Mouse (Mus musculus) CH12.LX (cell line): ENCODE results near the gene Ppp1r9b. TPM values are rescaled to one million over a fixed set of nuclear protein-coding genes. Genes with fewer than 3 reads are reported as not detected.

Experiments used
- DNase-seq: peaks from one replicate; pipeline ENCODE4 v3.0.0-alpha.2; 2013; ENCODE audit errors: extremely low read depth
- H3K27ac ChIP-seq: 2 replicates; pipeline ENCODE4 v1.5.1; 2012; ENCODE audit warnings: low read depth, mild to moderate bottlenecking, control low read depth, moderate library complexity; ENCODE audit not compliant: insufficient read depth
- H3K27me3 ChIP-seq: replicated peaks from 2 replicates; pipeline ENCODE3; 2012; ENCODE audit warnings: inconsistent platforms
- H3K36me3 ChIP-seq, 2 experiments: replicated peaks in 1 of 2; 2 replicates each; pipeline versions ENCODE3 to v1.6.1; 2012; ENCODE audit warnings: inconsistent platforms in 1 of 2, low read length in 1 of 2, mild to moderate bottlenecking in 1 of 2, mixed read lengths in 1 of 2, moderate library complexity in 1 of 2; ENCODE audit not compliant: control insufficient read depth in 1 of 2, insufficient read depth in 1 of 2
- H3K4me1 ChIP-seq, 2 experiments: 2 replicates each; pipeline ENCODE4 v1.6.1; 2012; ENCODE audit warnings: inconsistent platforms in 1 of 2, moderate library complexity in 1 of 2; ENCODE audit not compliant: insufficient read depth in 2 of 2, control insufficient read depth in 1 of 2
- H3K4me2 ChIP-seq: 2 replicates; pipeline ENCODE4 v1.6.1; 2012; ENCODE audit warnings: low read depth, mild to moderate bottlenecking, control low read depth; ENCODE audit not compliant: poor library complexity, insufficient read depth, severe bottlenecking
- H3K4me3 ChIP-seq, 3 experiments: fragments of 150-350 bp in 1 of 3; sonication (generic) in 1 of 3; replicated peaks in 1 of 3; 2 replicates each; pipeline versions ENCODE3 to v1.5.1; 2011 to 2012; ENCODE audit warnings: low read depth in 2 of 3, low read length in 2 of 3, mild to moderate bottlenecking in 2 of 3, moderate library complexity in 2 of 3, control low read depth in 1 of 3, improper control_type of control experiment in 1 of 3, inconsistent platforms in 1 of 3, mixed read lengths in 1 of 3; ENCODE audit not compliant: poor library complexity in 1 of 3
- H3K79me2 ChIP-seq: replicated peaks from 2 replicates; pipeline ENCODE4 v1.6.1; 2012; ENCODE audit warnings: mild to moderate bottlenecking, moderate library complexity; ENCODE audit not compliant: control insufficient read depth, poor library complexity, insufficient read depth, severe bottlenecking; ENCODE audit errors: extremely low read depth
- H3K9ac ChIP-seq: 2 replicates; pipeline ENCODE4 v1.6.1; 2012; ENCODE audit warnings: low read depth, mild to moderate bottlenecking, control low read depth, moderate library complexity; ENCODE audit not compliant: insufficient read depth
- H3K9me3 ChIP-seq: replicated peaks from 2 replicates; pipeline ENCODE3; 2012; ENCODE audit warnings: low read length, inconsistent platforms, mixed read lengths
- BHLHE40 ChIP-seq: IDR thresholded peaks from 2 replicates; pipeline ENCODE4 v1.6.1; 2011; ENCODE audit warnings: mild to moderate bottlenecking, low read depth, low read length, improper control_type of control experiment
- CHD1 ChIP-seq: IDR thresholded peaks from 2 replicates; pipeline ENCODE4 v1.6.1; 2012; ENCODE audit warnings: low read depth, low read length, improper control_type of control experiment, inconsistent platforms
- CHD2 ChIP-seq: IDR thresholded peaks from 2 replicates; pipeline ENCODE4 v1.6.1; 2011; ENCODE audit warnings: low read length, improper control_type of control experiment
- CTCF ChIP-seq, 2 experiments: IDR thresholded peaks in 1 of 2; conservative IDR thresholded peaks in 1 of 2; 2 replicates each; pipeline ENCODE4 v1.5.1; 2011 to 2012; ENCODE audit warnings: low read depth in 2 of 2, low read length in 2 of 2, improper control_type of control experiment in 1 of 2, inconsistent platforms in 1 of 2, mild to moderate bottlenecking in 1 of 2, moderate library complexity in 1 of 2
- E2F4 ChIP-seq: IDR thresholded peaks from 2 replicates; pipeline ENCODE4 v1.6.1; 2011; ENCODE audit warnings: low read depth, low read length, improper control_type of control experiment; ENCODE audit not compliant: insufficient replicate concordance
- EP300 ChIP-seq: IDR thresholded peaks from 2 replicates; pipeline ENCODE4 v1.6.1; 2011; ENCODE audit warnings: low read length, improper control_type of control experiment
- ETS1 ChIP-seq: conservative IDR thresholded peaks from 2 replicates; pipeline ENCODE4 v1.6.1; 2012; ENCODE audit warnings: low read depth, mild to moderate bottlenecking, inconsistent platforms, low read length, improper control_type of control experiment, moderate library complexity
- HCFC1 ChIP-seq: IDR thresholded peaks from 2 replicates; pipeline ENCODE4 v1.6.1; 2012; ENCODE audit warnings: low read depth, mild to moderate bottlenecking, inconsistent platforms, low read length, improper control_type of control experiment
- JUN ChIP-seq: IDR thresholded peaks from 2 replicates; pipeline ENCODE4 v1.6.1; 2011; ENCODE audit warnings: low read depth, mild to moderate bottlenecking, low read length, improper control_type of control experiment, moderate library complexity; ENCODE audit not compliant: insufficient read depth
- MEF2A ChIP-seq: IDR thresholded peaks from 2 replicates; pipeline ENCODE4 v1.6.1; 2014; ENCODE audit warnings: low read depth, mild to moderate bottlenecking, inconsistent platforms, low read length, improper control_type of control experiment, borderline replicate concordance
- MYC ChIP-seq: IDR thresholded peaks from 2 replicates; pipeline ENCODE4 v1.6.1; 2011; ENCODE audit warnings: low read depth, mild to moderate bottlenecking, improper control_type of control experiment, low read length
- NELFE ChIP-seq: IDR thresholded peaks from 2 replicates; pipeline ENCODE4 v1.6.1; 2011; ENCODE audit warnings: low read depth, low read length, improper control_type of control experiment
- NRF1 ChIP-seq: IDR thresholded peaks from 2 replicates; pipeline ENCODE4 v1.6.1; 2014; ENCODE audit warnings: low read depth, mild to moderate bottlenecking, inconsistent platforms, low read length, improper control_type of control experiment, moderate library complexity
- POLR2A ChIP-seq: IDR thresholded peaks from 2 replicates; pipeline ENCODE4 v1.6.1; 2011; ENCODE audit warnings: low read depth, mild to moderate bottlenecking, improper control_type of control experiment, low read length
- RAD21 ChIP-seq: IDR thresholded peaks from 2 replicates; pipeline ENCODE4 v1.6.1; 2011; ENCODE audit warnings: low read depth, mild to moderate bottlenecking, low read length, improper control_type of control experiment, moderate library complexity
- SIN3A ChIP-seq: IDR thresholded peaks from 2 replicates; pipeline ENCODE4 v1.6.1; 2012; ENCODE audit warnings: low read length, improper control_type of control experiment, inconsistent platforms
- SMC3 ChIP-seq: IDR thresholded peaks from 2 replicates; pipeline ENCODE4 v1.6.1; 2011; ENCODE audit warnings: low read depth, low read length, improper control_type of control experiment
- TCF12 ChIP-seq: IDR thresholded peaks from 2 replicates; pipeline ENCODE4 v1.6.1; 2014; ENCODE audit warnings: low read depth, mild to moderate bottlenecking, inconsistent platforms, low read length, improper control_type of control experiment
- ZC3H11A ChIP-seq: IDR thresholded peaks from 2 replicates; pipeline ENCODE4 v1.6.1; 2012; ENCODE audit warnings: low read depth, mild to moderate bottlenecking, inconsistent platforms, low read length, improper control_type of control experiment
- ZKSCAN1 ChIP-seq: IDR thresholded peaks from 2 replicates; pipeline ENCODE4 v1.6.1; 2012; ENCODE audit warnings: low read depth, inconsistent platforms, low read length, improper control_type of control experiment, borderline replicate concordance
- ZNF384 ChIP-seq: IDR thresholded peaks from 2 replicates; pipeline ENCODE4 v1.6.1; 2012; ENCODE audit warnings: low read depth, low read length, improper control_type of control experiment, inconsistent platforms
- dilution Hi-C: fragments of 300-500 bp; cut with MboI; formaldehyde crosslinking; loops from 2 replicates; pipeline ENCODE4 v1.14.3; 2020; ENCODE audit warnings: low sequenced_read_pairs; ENCODE audit not compliant: extremely low pct_unique_long_range_greater_than_20kb, extremely low pct_ligation_motif_present
- in situ Hi-C: fragments of 300-500 bp; cut with MboI; formaldehyde crosslinking; loops from 3 replicates; pipeline ENCODE4 v1.14.3; 2019; ENCODE audit warnings: low sequenced_read_pairs, low pct_ligation_motif_present, low pct_unique_long_range_greater_than_20kb, mixed read lengths
- polyA plus RNA-seq: library from polyadenylated mRNA; unstranded; fragments of >175 nt; gene quantifications from 2 replicates; pipeline ENCODE4 v1.2.1, GENCODE M21; 2012; ENCODE audit warnings: low read depth; ENCODE audit not compliant: insufficient read length
- total RNA-seq, 2 experiments: library from RNA; depleted of rRNA; stranded (reverse); fragments of 300-350 nt in 1 of 2; fragments of >200 nt in 1 of 2; gene quantifications; 2 replicates each; pipeline ENCODE4 v1.2.3; 2012 to 2014

Ppp1r9b gene
- total and polyA plus RNA-seq, 3 experiments, result 7.8 to 21.8 (median 21.2) TPM

DNA sequence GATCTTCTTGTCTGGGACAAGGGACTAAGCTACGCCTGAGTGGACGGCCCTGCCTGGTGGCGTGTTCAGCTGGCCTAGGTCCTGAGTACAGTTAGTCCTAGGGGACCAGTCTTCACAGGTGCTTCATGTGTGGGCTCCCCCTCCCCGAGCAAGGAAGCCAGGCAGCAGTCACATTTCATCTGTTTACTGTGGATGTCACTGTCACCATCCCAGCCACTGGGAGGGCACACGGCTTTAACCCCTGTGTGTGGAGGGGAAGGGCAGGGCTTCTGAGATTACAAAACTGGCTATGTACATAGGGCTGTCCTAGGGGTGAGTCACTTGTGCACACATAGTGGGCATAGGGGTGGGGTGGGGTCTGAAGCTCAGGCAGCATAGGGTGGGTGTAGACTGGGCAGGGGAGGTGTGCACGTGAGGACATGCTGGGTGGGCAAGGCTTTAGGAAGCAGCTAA, 35.3 kb downstream of the Ppp1r9b start (continued):
- TF ChIP-seq EP300, result peak; percentile 35; the same call in 1 of the 2 replicates
- peak; percentile 71; the same call in 1 of the 2 replicates for TF ChIP-seq TCF12
- TF ChIP-seq JUN, result no peak
- no peak for TF ChIP-seq SMC3
- peak; percentile 42 for TF ChIP-seq MEF2A
- TF ChIP-seq E2F4, result no peak

DNA sequence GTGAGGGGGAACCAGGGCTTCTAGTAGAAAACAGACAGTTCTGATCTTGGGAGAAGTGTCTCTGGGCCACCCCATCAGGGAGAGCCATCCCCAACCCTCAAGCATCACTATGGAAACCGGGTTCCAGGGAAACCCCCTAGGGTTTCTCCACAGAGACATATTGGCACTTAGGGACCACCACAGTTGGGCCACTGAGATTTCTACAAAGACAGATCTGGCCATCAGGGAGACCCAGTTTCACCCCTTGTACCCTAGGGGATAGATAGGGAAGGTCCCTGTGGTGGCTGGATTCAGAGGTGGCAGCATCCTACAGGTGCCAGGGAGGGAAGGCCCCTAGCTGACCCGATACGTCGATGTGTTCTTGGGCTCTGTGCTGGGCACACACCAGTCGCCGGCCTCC, 36.0 kb downstream of the Ppp1r9b start:
- Histone ChIP-seq H3K9ac (no peak overlapping the region), H3K36me3 (no peaks in the 10 kb centered on the region), H3K27me3 (peaks cover 66% of the 10 kb centered on the region), H3K79me2 (no peaks in the 10 kb centered on the region), H3K9me3 (peaks cover 12% of the 10 kb centered on the region), H3K4me1 (peaks cover 19 to 45% of the 10 kb centered on the region in 2 experiments), H3K4me2 (no peak overlapping the region), H3K27ac (no peak overlapping the region), H3K4me3 (no peak overlapping the region)
- no peak for TF ChIP-seq SMC3
- no peak for TF ChIP-seq ZKSCAN1
- TF ChIP-seq NELFE, result no peak
- no peak for TF ChIP-seq MEF2A
- peak; percentile 34; the same call in 1 of the 2 replicates for TF ChIP-seq BHLHE40
- no peak for TF ChIP-seq POLR2A
- TF ChIP-seq ETS1, result peak; percentile 41; the same call in 1 of the 2 replicates
- TF ChIP-seq NRF1, result no peak
- TF ChIP-seq E2F4, result no peak
- no peak for TF ChIP-seq ZC3H11A
- TF ChIP-seq ZNF384, result no peak
- TF ChIP-seq SIN3A, result no peak
- no peak for TF ChIP-seq HCFC1
- no peak for TF ChIP-seq CTCF (conservative IDR thresholded peaks at IDR 0.05 in 1 of 2, IDR thresholded peaks at IDR 0.05 in 1 of 2; ENCODE audit: low read depth in 2 of 2, low read length in 2 of 2)
- peak; percentile 50; the same call in 1 of the 2 replicates for TF ChIP-seq TCF12
- no peak for TF ChIP-seq JUN
- TF ChIP-seq CHD2, result no peak
- no peak for TF ChIP-seq CHD1
- TF ChIP-seq MYC, result no peak
- no peak for TF ChIP-seq RAD21
- 0 out of 2 replicates have a peak, but pooled peaks have one; percentile 13 for TF ChIP-seq EP300
- peak; percentile 58 for DNase-seq
- in situ Hi-C loops (no loop called here), dilution Hi-C loops (no loop called here)
